Comparison of ENCODE assay signal across 9 mouse cellular contexts in genomic region chr1:161735465-161736046, GRCm38 (mm10). TPM values are rescaled to one million over a fixed set of nuclear protein-coding genes. Genes with fewer than 3 reads are reported as not detected.
DNase-seq lines count a peak whose midpoint lies in the region; ATAC-seq and TF ChIP-seq lines count a peak whose summit lies in the region.
"Had no signal": no experiment of that assay in that cellular context is flagged by ENCODE, and none has a peak within 500 bp of the region (broad histone marks: within the 10 kb centered on the region; RNA-seq: fewer than 3 reads in every experiment).

No protein-coding gene starts in this region.

- DNase-seq in kidney, postnatal 14 days = peak; percentile 20
- DNase-seq in kidney, adult 2 months = no peak
- DNase-seq in ES-E14 (ENCODE audit: low read depth, low spot score) = no peak
- no peak for DNase-seq in right cerebral cortex, postnatal 36 days (ENCODE audit: low spot score in 2 of 2)
- DNase-seq in urinary bladder, postnatal 36 days (ENCODE audit: low spot score in 2 of 2) = no peak
- DNase-seq in heart, embryonic 10.5 days (ENCODE audit: low spot score) = no peak

- TF ChIP-seq CTCF in kidney, adult 2 months (conservative IDR thresholded peaks at IDR 0.05; ENCODE audit: insufficient read depth, insufficient read length, low read depth, low read length) = no peak; the same call in 1 of the 2 replicates

- H3K27me3 ChIP-seq in kidney, adult 2 months (replicated peaks; ENCODE audit: control insufficient read depth, insufficient read depth, low read length) = no peaks in the 10 kb centered on the region
- no peaks in the 10 kb centered on the region for H3K27me3 ChIP-seq in heart, embryonic 10.5 days (ENCODE audit: insufficient read depth, poor library complexity, severe bottlenecking)

- 47% methylated on average over 11 of the region's 11 CpGs for WGBS in kidney, adult 2 months
- WGBS in heart, embryonic 10.5 days = 55% methylated on average over 11 of the region's 11 CpGs

- no peak overlapping the region for H3K4me3 ChIP-seq in kidney, adult 2 months (ENCODE audit: insufficient read depth, low read depth, low read length)
- H3K4me3 ChIP-seq in ES-E14 (ENCODE audit: insufficient read depth in 1 of 2, low read depth in 1 of 2, low read length in 2 of 2, poor library complexity in 1 of 2, severe bottlenecking in 1 of 2) = no peak overlapping the region
- H3K4me3 ChIP-seq in heart, embryonic 10.5 days = no peak overlapping the region

- in situ Hi-C loops in ES-E14 (cut with MboI; ENCODE audit: low sequenced_read_pairs in 2 of 2, unreplicated experiment in 2 of 2) = no loop called here

- H3K9me3 ChIP-seq in ES-E14 (ENCODE audit: control insufficient read depth, insufficient read depth, low read depth, low read length) = no peaks in the 10 kb centered on the region
- no peaks in the 10 kb centered on the region for H3K9me3 ChIP-seq in heart, embryonic 10.5 days

- no peak overlapping the region for H3K27ac ChIP-seq in kidney, adult 2 months (ENCODE audit: insufficient read depth, low read depth, low read length)
- H3K27ac ChIP-seq in ES-E14 (ENCODE audit: insufficient read depth, low read depth, low read length, poor library complexity, severe bottlenecking) = no peak overlapping the region
- no peak overlapping the region for H3K27ac ChIP-seq in heart, embryonic 10.5 days

- no peaks in the 10 kb centered on the region for H3K4me1 ChIP-seq in kidney, adult 2 months (ENCODE audit: control insufficient read depth, insufficient read depth, low read length)
- no peaks in the 10 kb centered on the region; a peak in 1 of 4 replicates for H3K4me1 ChIP-seq in ES-E14 (ENCODE audit: control insufficient read depth in 2 of 2, insufficient read depth in 2 of 2, low read length in 2 of 2, poor library complexity in 1 of 2)
- no peaks in the 10 kb centered on the region for H3K4me1 ChIP-seq in heart, embryonic 10.5 days

- no peak for TF ChIP-seq POLR2A in kidney, adult 2 months (IDR thresholded peaks at IDR 0.05; ENCODE audit: low read depth, low read length)

- H3K9ac ChIP-seq in ES-E14 (ENCODE audit: insufficient read depth, low read depth, low read length, poor library complexity, severe bottlenecking) = no peak overlapping the region

- peak; percentile 26; the same call in 1 of the 2 replicates for ATAC-seq in granulocyte monocyte progenitor cell, adult 5-6 weeks (replicated peaks; ENCODE audit: poor library complexity, severe bottlenecking)
- ATAC-seq in neutrophil, adult 5-6 weeks (ENCODE audit: extremely low read depth, insufficient number of reproducible peaks, low FRiP score, poor library complexity, severe bottlenecking) = peak; percentile 37; the same call in 1 of the 2 replicates

- H3K36me3 ChIP-seq in kidney, adult 2 months (ENCODE audit: control insufficient read depth, insufficient read depth, low read length) = no peaks in the 10 kb centered on the region
- no peaks in the 10 kb centered on the region for H3K36me3 ChIP-seq in ES-E14 (ENCODE audit: control insufficient read depth, insufficient read depth, low read length, poor library complexity, severe bottlenecking)
- H3K36me3 ChIP-seq in heart, embryonic 10.5 days = no peaks in the 10 kb centered on the region

TF ChIP-seq in ES-E14, 5 proteins besides CTCF, POLR2A, EP300 and RAD21:
- TF ChIP-seq HCFC1 (IDR thresholded peaks at IDR 0.05; ENCODE audit: borderline replicate concordance, insufficient read depth, low read length) = no peak
- TF ChIP-seq CHD2 (IDR thresholded peaks at IDR 0.05; ENCODE audit: low read depth, low read length) = peak; percentile 68; the same call in 1 of the 2 replicates
- TF ChIP-seq ZNF384 (IDR thresholded peaks at IDR 0.05; ENCODE audit: low read depth, low read length) = no peak
- TF ChIP-seq ZC3H11A (IDR thresholded peaks at IDR 0.05; ENCODE audit: borderline replicate concordance, low read depth, low read length) = no peak
TF ChIP-seq in ES-E14: peak in this region for 1.

RNA-seq across cellular contexts. Expression of gene Fasl, which starts 52.7 kb away (rescaled TPM):
- 0.04 and 0.16 TPM in 2 replicates for polyA plus RNA-seq in kidney, adult 2 months (2012; rRNA removed)
- total RNA-seq in ES-E14 (2012; rRNA removed) = 0.22 and 0.26 TPM in 2 replicates
- not detected in 2 replicates for total RNA-seq in granulocyte monocyte progenitor cell, adult 5-6 weeks (2014; fragmentation: Nextera tagmentation)
- not detected in 2 replicates for total RNA-seq in granulocyte monocyte progenitor cell, adult 5-6 weeks (2017)
- total RNA-seq in neutrophil, adult 5-6 weeks (2017) = 1.5 and 4.5 TPM in 2 replicates
- not detected in 2 replicates for polyA plus RNA-seq in heart, embryonic 10.5 days (2016; fragmentation: Nextera tagmentation; extraction: Ambion mirVana)
- polyA plus RNA-seq: erythroblast, embryonic 14.5 days had no signal
